Mouse (Mus musculus) erythroblast, embryonic 14.5 days (primary cell): ENCODE results near the gene Lepr.

Experiments used
- GATA1 ChIP-seq: IDR thresholded peaks from 2 replicates; pipeline ENCODE4 v1.6.1; 2012; ENCODE audit warnings: low read length, inconsistent platforms, mixed read lengths
- TAL1 ChIP-seq: IDR thresholded peaks from 3 replicates; pipeline ENCODE4 v1.6.1; 2012; ENCODE audit warnings: low read length, inconsistent platforms, mixed read lengths

DNA sequence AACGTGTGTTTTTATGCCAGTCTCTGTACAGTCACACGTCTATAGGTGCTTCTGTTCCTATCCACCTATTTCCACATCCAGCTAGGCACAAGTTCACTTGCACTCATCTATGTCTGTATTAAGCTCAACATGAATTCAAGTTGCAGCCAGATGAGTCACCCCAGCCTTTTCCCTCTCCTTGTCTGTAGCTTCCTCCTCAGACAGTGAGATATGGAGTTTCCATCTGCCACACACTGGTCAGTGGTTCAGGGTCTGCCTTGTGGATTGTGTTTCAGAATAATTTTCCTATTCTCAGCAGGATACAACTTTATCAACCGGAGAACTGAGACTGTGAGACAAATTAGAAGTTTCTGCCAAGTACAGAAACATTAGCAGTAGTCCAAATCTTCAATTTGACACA is 20.0 kb upstream of the Lepr start:
- no peak for TF ChIP-seq GATA1
- TF ChIP-seq TAL1 = no peak
